Mouse (Mus musculus) stomach, postnatal 0 days (tissue): ENCODE data around the gene Mettl7a1.
"Not testable (repeated sequence)": the region's sequence is repeated elsewhere in the genome, so short reads cannot be mapped to it uniquely, and the experiment has no call there.

Experiments used
- CTCF ChIP-seq: IDR thresholded peaks from 2 replicates; pipeline ENCODE4 v1.5.1; 2016; ENCODE audit warnings: antibody characterized with exemption, low read depth, mild to moderate bottlenecking, moderate library complexity
- EP300 ChIP-seq: optimal IDR thresholded peaks from 2 replicates; pipeline ENCODE3; 2016; ENCODE audit warnings: antibody characterized with exemption

- TF ChIP-seq EP300, result not testable (repeated sequence)
- peak; percentile 68 for TF ChIP-seq CTCF
Measured at GRCm38 (mm10) chr15:100337847-100338246, 33.9 kb downstream of the Mettl7a1 start.
